Comparison of ENCODE assay signal across 9 mouse cellular contexts in the genomic region with DNA sequence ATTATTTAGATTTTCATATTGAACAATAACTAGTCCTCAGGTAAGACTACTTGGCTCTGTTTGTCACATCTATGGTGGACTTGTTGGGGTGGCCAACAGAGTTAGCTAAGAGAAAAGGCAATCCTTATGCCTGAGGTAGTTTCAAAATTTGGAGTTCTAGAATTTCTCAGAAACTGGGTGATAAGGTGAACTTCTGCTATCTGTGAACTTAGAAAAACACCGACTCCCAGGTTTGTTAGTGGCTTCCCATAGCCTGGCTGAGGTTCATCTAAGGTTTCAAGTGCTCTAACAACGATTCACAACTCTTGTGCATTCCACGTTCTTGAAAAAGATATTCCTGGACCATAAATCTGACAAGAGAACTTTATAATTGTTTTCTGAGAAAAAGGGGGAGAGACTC. TPM values are rescaled to one million over a fixed set of nuclear protein-coding genes. Genes with fewer than 3 reads are reported as not detected.
A peak's percentile ranks its signal among the peaks of the same experiment; 100 is the strongest.
DNase-seq lines count a peak whose midpoint lies in the region; ATAC-seq and TF ChIP-seq lines count a peak whose summit lies in the region.
"Had no signal": no experiment of that assay in that cellular context is flagged by ENCODE, and none has a peak within 500 bp of the region (broad histone marks: within the 10 kb centered on the region; RNA-seq: fewer than 3 reads in every experiment).

No protein-coding gene starts in this region.

- no peak for TF ChIP-seq CTCF in lung, embryonic 14.5 days (IDR thresholded peaks at IDR 0.05; ENCODE audit: low read depth)
- no peak for TF ChIP-seq CTCF in liver, postnatal 0 days (IDR thresholded peaks at IDR 0.05; ENCODE audit: low read depth)

- no peaks in the 10 kb centered on the region for H3K27me3 ChIP-seq in heart, embryonic 16.5 days (ENCODE audit: control insufficient read depth, insufficient read depth, low read length)
- no peaks in the 10 kb centered on the region for H3K27me3 ChIP-seq in lung, embryonic 14.5 days (ENCODE audit: insufficient read depth, low read length)
- no peaks in the 10 kb centered on the region for H3K27me3 ChIP-seq in embryonic facial prominence, embryonic 13.5 days
- H3K27me3 ChIP-seq in liver, postnatal 0 days (ENCODE audit: insufficient read depth, low read length), result no peaks in the 10 kb centered on the region

- H3K4me3 ChIP-seq in heart, embryonic 16.5 days (ENCODE audit: low read length), result no peak overlapping the region
- H3K4me3 ChIP-seq in lung, embryonic 14.5 days (ENCODE audit: low read depth, low read length), result no peak overlapping the region; the same call in 1 of the 2 replicates
- no peak overlapping the region for H3K4me3 ChIP-seq in embryonic facial prominence, embryonic 13.5 days
- H3K4me3 ChIP-seq in liver, postnatal 0 days (ENCODE audit: low read depth, low read length), result peak overlapping the region; percentile 79; the same call in 1 of the 2 replicates

- no peak overlapping the region for H3K27ac ChIP-seq in heart, embryonic 16.5 days (ENCODE audit: low read length)
- H3K27ac ChIP-seq in lung, embryonic 14.5 days (ENCODE audit: low read depth), result no peak overlapping the region
- no peak overlapping the region for H3K27ac ChIP-seq in embryonic facial prominence, embryonic 13.5 days
- H3K27ac ChIP-seq in liver, postnatal 0 days (ENCODE audit: low read depth), result no peak overlapping the region

- no peak overlapping the region; the same call in 1 of the 2 replicates for H3K9ac ChIP-seq in heart, embryonic 16.5 days (ENCODE audit: low read length)
- no peak overlapping the region for H3K9ac ChIP-seq in lung, embryonic 14.5 days
- no peak overlapping the region for H3K9ac ChIP-seq in embryonic facial prominence, embryonic 13.5 days
- no peak overlapping the region for H3K9ac ChIP-seq in liver, postnatal 0 days (replicated peaks)

- 37% methylated on average over 3 of the region's 3 CpGs for WGBS in heart, embryonic 16.5 days
- WGBS in lung, embryonic 14.5 days, result 49% methylated on average over 3 of the region's 3 CpGs
- WGBS in embryonic facial prominence, embryonic 13.5 days, result 63% methylated on average over 3 of the region's 3 CpGs
- 31% methylated on average over 3 of the region's 3 CpGs for WGBS in liver, postnatal 0 days (ENCODE audit: insufficient replicate concordance)

- DNase-seq in heart, adult 9 months (ENCODE audit: low spot score in 2 of 2), result no peak
- DNase-seq in lung, embryonic 14.5 days, result no peak
- DNase-seq in lung, postnatal 36 days, result no peak
- DNase-seq in liver, postnatal 0 days, result no peak
- DNase-seq in thymus, postnatal 36 days, result no peak
- DNase-seq: cerebellum, adult 2 months; thymus, postnatal 25 days had no signal

- no peaks in the 10 kb centered on the region for H3K36me3 ChIP-seq in heart, embryonic 16.5 days (ENCODE audit: control insufficient read depth, insufficient read depth)
- H3K36me3 ChIP-seq in lung, embryonic 14.5 days (ENCODE audit: insufficient read depth), result no peaks in the 10 kb centered on the region
- no peaks in the 10 kb centered on the region for H3K36me3 ChIP-seq in embryonic facial prominence, embryonic 13.5 days
- no peaks in the 10 kb centered on the region for H3K36me3 ChIP-seq in liver, postnatal 0 days (replicated peaks; ENCODE audit: insufficient read depth, low read length)

- TF ChIP-seq EP300 in liver, postnatal 0 days (IDR thresholded peaks at IDR 0.05; ENCODE audit: low read depth), result no peak

- H3K9me3 ChIP-seq in heart, embryonic 16.5 days (replicated peaks; ENCODE audit: control insufficient read depth, low read length), result no peaks in the 10 kb centered on the region
- H3K9me3 ChIP-seq in lung, embryonic 14.5 days (ENCODE audit: low read depth, low read length), result no peaks in the 10 kb centered on the region
- H3K9me3 ChIP-seq in embryonic facial prominence, embryonic 13.5 days, result no peaks in the 10 kb centered on the region
- H3K9me3 ChIP-seq in liver, postnatal 0 days (ENCODE audit: low read length), result no peaks in the 10 kb centered on the region

- peak overlapping the region; percentile 95; the same call in 1 of the 2 replicates for H3K4me2 ChIP-seq in heart, embryonic 16.5 days (ENCODE audit: low read depth, low read length)
- peak overlapping the region; percentile 94 for H3K4me2 ChIP-seq in lung, embryonic 14.5 days
- H3K4me2 ChIP-seq in embryonic facial prominence, embryonic 13.5 days, result peak overlapping the region; percentile 91; the same call in 1 of the 2 replicates
- no peak overlapping the region for H3K4me2 ChIP-seq in liver, postnatal 0 days (ENCODE audit: low read depth, low read length)

- peaks cover 8% of the 10 kb centered on the region; the same call in 1 of the 2 replicates for H3K4me1 ChIP-seq in heart, embryonic 16.5 days (ENCODE audit: control insufficient read depth, insufficient read depth, low read length)
- peaks cover 6% of the 10 kb centered on the region for H3K4me1 ChIP-seq in lung, embryonic 14.5 days (ENCODE audit: insufficient read depth)
- H3K4me1 ChIP-seq in embryonic facial prominence, embryonic 13.5 days, result peaks cover 8% of the 10 kb centered on the region; the same call in 1 of the 2 replicates
- H3K4me1 ChIP-seq in liver, postnatal 0 days (ENCODE audit: insufficient read depth), result peaks cover 16% of the 10 kb centered on the region

- no peak for ATAC-seq in heart, embryonic 16.5 days (replicated peaks; ENCODE audit: extremely low read depth, insufficient read depth, low FRiP score)
- no peak for ATAC-seq in lung, embryonic 14.5 days (ENCODE audit: insufficient read depth)
- ATAC-seq in embryonic facial prominence, embryonic 13.5 days (ENCODE audit: insufficient number of reproducible peaks, insufficient read depth, low FRiP score, low TSS enrichment, low read depth), result no peak
- no peak for ATAC-seq in liver, postnatal 0 days

RNA-seq across cellular contexts. Expression of gene Fer, which starts 0.5 kb away (rescaled TPM):
- 22.8 and 25.8 TPM in 2 replicates for polyA plus RNA-seq in heart, embryonic 16.5 days (2015; fragmentation: Nextera tagmentation; extraction: Ambion mirVana)
- 32.2 and 33.0 TPM in 2 replicates for polyA plus RNA-seq in lung, embryonic 14.5 days (2014; fragmentation: Nextera tagmentation; extraction: Ambion mirVana)
- 32.5 and 33.4 TPM in 2 replicates for polyA plus RNA-seq in embryonic facial prominence, embryonic 13.5 days (2015; fragmentation: Nextera tagmentation; extraction: Ambion mirVana)
- polyA plus RNA-seq in liver, postnatal 0 days (2015; fragmentation: Nextera tagmentation; extraction: Ambion mirVana), result 6.1 and 6.3 TPM in 2 replicates

RNA-seq across cellular contexts. Expression of gene A930002H24Rik, which starts 1.2 kb away (rescaled TPM):
- 2.2 and 2.7 TPM in 2 replicates for polyA plus RNA-seq in heart, embryonic 16.5 days (2015; fragmentation: Nextera tagmentation; extraction: Ambion mirVana)
- 2.9 and 3.2 TPM in 2 replicates for polyA plus RNA-seq in lung, embryonic 14.5 days (2014; fragmentation: Nextera tagmentation; extraction: Ambion mirVana)
- 1.3 and 2.0 TPM in 2 replicates for polyA plus RNA-seq in embryonic facial prominence, embryonic 13.5 days (2015; fragmentation: Nextera tagmentation; extraction: Ambion mirVana)
- 1.1 and 1.7 TPM in 2 replicates for polyA plus RNA-seq in liver, postnatal 0 days (2015; fragmentation: Nextera tagmentation; extraction: Ambion mirVana)
